Mouse (Mus musculus) Patski (cell line): Measurements from ENCODE around the gene Prss56. TPM values are rescaled to one million over a fixed set of nuclear protein-coding genes. Genes with fewer than 3 reads are reported as not detected.

ENCODE experiments used
- ATAC-seq: fragments of 100-300 bp; one replicate; pipeline ENCODE4 v1.8.0; 2021
- CTCF ChIA-PET: fragments of 350-600 bp; sonication (Branson Sonifier 250); formaldehyde crosslinking; loops from one replicate; lab custom pipeline; 2022; ENCODE audit warnings: inconsistent platforms; lab: Charles Lee
- POLR2A ChIA-PET: fragments of 350-600 bp; sonication (Branson Sonifier 250); formaldehyde crosslinking; loops from one replicate; lab custom pipeline; 2022; ENCODE audit warnings: antibody characterized with exemption, inconsistent platforms; lab: Charles Lee
- DNase-seq: peaks from one replicate; pipeline ENCODE4 v3.0.0-alpha.2; 2011; ENCODE audit warnings: low read depth, low spot score
- H3K27me3 ChIP-seq: fragments of 371-371 bp; one replicate; pipeline ENCODE4 v1.5.1; 2021
- CTCF ChIP-seq: fragments of 100-300 bp; IDR thresholded peaks from one replicate; pipeline ENCODE4 v1.5.1; 2021
- in situ Hi-C: fragments of 300-500 bp; cut with MboI; formaldehyde crosslinking; loops from 3 replicates; pipeline ENCODE4 v1.11.1; 2018; ENCODE audit warnings: low pct_unique_long_range_greater_than_20kb, mixed read lengths
- polyA plus RNA-seq: library from polyadenylated mRNA; unstranded; gene quantifications from one replicate; pipeline ENCODE4 v1.2.3, GENCODE M21; 2021

The Prss56 gene
- polyA plus RNA-seq, 1 experiment from 2014 or later, result 0.06 TPM

DNA sequence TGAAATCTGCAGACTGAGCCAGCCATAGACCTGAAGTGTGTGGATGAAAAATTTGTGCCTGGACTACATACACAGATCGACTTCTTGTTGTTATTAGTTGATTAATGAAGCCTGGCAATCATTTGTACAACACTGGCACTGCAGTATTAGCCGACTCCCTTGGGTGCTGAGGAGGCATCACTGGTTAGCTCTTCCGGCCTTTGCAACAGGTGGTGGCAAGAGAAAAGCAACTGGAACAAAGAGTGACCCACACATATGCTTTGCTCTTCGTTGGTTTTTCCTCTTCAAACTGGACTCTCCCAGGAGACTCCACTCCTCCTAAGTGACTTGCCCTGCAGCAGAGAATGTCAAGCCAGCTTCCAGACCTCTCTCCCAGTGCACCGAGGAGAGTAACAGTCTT lies 20.7 kb downstream of the Prss56 start:
- DNase-seq (no peak), ATAC-seq (no peak)
- in situ Hi-C loops, result no loop called here
- ChIA-PET CTCF (no interaction called here), POLR2A (no interaction called here)
- TF ChIP-seq CTCF, result no peak
- peaks cover 7% of the 10 kb centered on the region for H3K27me3 ChIP-seq

DNA sequence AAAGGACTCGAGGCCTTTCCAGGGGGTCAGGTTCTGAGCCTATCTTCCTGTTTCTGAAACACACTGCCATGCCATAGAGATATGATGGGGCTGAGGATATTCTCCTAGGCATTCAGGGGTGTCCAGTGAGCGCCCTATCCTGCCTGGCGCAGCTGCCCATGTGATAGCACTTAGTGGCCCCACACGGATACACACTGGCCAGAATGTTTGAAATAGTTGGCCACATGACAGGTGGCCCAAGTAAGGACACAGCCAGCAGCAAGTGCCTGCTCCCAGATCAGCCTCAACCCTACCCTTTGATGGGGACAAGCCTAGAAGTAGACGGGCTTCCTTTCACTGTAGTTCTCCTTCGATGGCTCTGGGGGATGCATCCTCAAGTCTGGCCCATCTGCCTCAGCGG lies 21.4 kb downstream of the Prss56 start, which contains the start of gene Chrng:
Gene Chrng, plus strand, starts transcription at position 193 of the 400 bp plus-strand sequence.
- in situ Hi-C loops, result no loop called here
- TF ChIP-seq CTCF, result no peak
- POLR2A ChIA-PET, result no interaction called here
- CTCF ChIA-PET, result no interaction called here
- DNase-seq (no peak), ATAC-seq (no peak)
- H3K27me3 ChIP-seq, result peaks cover 7% of the 10 kb centered on the region

DNA sequence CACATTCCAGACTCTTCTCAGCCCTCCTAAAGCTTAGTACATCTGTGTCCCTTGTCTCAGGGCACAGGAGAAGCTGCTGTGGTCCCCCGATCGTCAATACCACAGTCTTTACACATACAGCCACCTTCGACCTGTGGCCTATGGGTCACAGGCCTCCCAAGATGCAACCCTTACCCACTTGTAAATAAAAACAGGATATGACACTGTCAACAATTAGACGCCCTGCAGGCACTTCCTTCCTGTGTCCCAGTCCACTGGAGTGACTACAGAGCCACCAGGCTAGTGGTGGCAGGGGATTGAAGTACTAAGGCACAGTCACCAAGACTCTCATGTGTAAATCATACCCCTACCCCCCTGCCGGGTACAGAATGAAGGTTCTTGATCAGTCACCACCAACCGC lies 21.9 kb downstream of the Prss56 start:
- TF ChIP-seq CTCF, result no peak
- ChIA-PET CTCF (no interaction called here), POLR2A (no interaction called here)
- no peak for ATAC-seq
- in situ Hi-C loops, result no loop called here
- DNase-seq, result no peak
- H3K27me3 ChIP-seq, result peaks cover 7% of the 10 kb centered on the region

DNA sequence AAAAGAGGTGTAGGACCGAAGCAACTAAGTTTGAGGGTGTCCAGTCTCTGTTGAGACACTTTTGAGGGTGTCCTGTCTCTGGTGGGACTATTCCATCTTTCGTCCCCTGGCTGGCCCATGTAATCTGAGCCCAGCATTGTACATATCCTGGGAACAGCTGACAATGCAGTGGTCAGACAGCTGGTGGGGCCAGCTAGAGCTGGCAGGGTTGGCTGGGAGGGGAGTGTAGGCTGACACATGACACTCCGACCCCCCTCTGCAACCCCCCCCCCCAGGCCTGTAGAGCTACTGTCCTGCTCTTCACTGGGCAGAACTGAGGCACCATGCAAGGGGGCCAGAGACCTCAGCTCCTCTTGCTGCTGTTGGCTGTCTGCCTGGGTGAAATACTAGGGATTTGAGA lies 22.4 kb downstream of the Prss56 start:
- ChIA-PET CTCF (no interaction called here), POLR2A (no interaction called here)
- DNase-seq (no peak), ATAC-seq (no peak)
- TF ChIP-seq CTCF, result no peak
- H3K27me3 ChIP-seq, result peaks cover 7% of the 10 kb centered on the region
- in situ Hi-C loops, result no loop called here

DNA sequence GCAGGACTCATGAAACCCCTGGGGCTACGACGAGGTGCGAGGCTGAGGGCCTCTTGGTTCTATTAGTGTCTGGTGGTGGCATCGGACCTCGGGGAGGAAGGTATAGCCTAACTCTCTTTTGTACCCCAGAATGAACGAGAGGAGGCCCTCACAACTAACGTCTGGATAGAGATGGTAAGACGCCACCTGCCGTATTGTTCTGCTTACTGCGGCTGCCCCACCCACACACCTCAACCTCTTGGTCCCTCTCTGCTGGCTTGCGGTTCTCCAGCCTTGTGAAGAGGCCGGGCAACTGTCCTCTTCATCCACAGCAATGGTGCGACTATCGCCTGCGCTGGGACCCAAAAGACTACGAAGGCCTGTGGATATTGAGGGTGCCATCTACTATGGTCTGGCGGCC lies 23.2 kb downstream of the Prss56 start:
- ChIA-PET CTCF (no interaction called here), POLR2A (no interaction called here)
- DNase-seq, result no peak
- no peak for ATAC-seq
- no peak for TF ChIP-seq CTCF
- in situ Hi-C loops, result no loop called here
- peaks cover 7% of the 10 kb centered on the region for H3K27me3 ChIP-seq

DNA sequence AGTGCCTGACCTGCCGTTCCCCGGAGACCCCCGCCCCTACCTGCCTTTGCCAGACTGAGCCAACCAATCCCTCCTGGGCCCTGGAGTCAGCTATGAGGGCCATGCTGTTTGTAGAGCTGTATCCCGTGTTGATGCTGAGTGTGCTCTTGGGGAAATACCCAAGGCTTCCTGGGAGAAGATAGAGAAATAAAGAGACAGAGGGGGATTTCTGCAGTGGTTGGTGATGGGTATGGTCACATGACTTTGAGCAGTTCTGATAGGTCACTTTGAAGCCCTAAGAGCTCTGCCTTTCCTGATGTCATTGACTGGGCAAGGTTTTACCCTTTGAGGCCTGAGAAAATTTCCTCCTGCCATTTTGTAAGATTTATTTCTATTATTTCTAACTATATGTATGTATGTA lies 28.3 kb downstream of the Prss56 start:
- POLR2A ChIA-PET, result no interaction called here
- in situ Hi-C loops, result no loop called here

DNA sequence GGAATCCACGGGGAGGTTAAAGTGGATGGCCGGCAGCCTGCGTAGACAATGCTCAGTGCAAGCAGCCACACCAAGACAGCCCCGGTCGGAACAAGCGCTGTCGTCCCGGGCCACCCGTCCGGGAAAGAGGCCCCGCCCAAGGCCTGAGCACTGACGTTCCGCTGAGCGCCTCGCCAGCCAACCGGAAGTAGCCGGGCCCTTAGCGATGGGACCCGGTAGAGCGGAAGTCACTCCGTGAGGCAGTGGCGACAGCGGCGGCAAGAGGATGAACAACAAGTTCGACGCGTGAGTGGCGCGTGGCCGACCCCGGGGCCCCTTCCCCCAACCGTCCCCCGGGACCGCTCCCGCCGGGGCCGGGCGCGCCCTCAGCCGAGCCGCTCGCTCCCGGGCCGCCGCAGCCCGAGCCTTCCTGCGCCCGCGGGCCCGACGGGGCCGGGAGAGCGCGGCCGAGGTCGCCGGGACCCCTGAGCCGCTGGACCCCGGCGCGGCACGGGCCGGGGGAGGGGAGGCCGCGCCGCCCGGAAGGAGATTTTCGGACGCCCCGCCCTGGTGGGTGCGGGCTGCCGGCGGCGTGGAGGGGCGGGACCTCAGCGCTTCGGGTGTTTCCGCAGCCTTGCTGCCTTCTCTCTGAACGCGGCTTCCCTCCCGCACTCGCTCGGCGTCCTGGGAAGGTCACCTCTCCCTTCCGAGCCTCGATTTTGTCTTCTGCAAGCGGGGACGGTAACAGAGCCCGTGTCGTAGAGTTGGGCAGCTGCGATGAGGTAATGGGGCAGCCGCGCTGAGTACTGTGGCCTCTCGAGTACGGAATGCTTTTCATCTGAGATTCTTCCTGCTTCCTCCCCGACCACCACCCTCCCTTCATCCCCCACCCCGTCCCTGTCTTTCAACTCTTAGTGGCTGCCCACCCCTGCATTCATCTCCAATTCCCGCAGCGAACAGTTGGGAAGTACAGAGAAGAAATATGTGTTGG lies 30.9 kb downstream of the Prss56 start, which contains the start of gene Eif4e2:
Gene Eif4e2, plus strand, starts transcription at position 180 of the 970 bp plus-strand sequence.
- ATAC-seq (peak; percentile 75), DNase-seq (peak; percentile 60)
- POLR2A ChIA-PET, result interaction anchor here (1.2 to 3.0 kb wide), 2 partner anchors 20 to 40 kb away, joined by 3 to 7 read pairs; no protein-coding TSS in a partner anchor
- CTCF ChIA-PET, result interaction anchor here (1.1 kb wide), 1 partner anchor 15 kb away, joined by 3 read pairs; no protein-coding TSS in a partner anchor
- in situ Hi-C loops, result no loop called here
- no peaks in the 10 kb centered on the region for H3K27me3 ChIP-seq
- no peak for TF ChIP-seq CTCF

More for the DNA sequence above, 28.3 kb downstream of the Prss56 start:
- CTCF ChIA-PET, result no interaction called here
- TF ChIP-seq CTCF, result no peak
- no peak for ATAC-seq
- peaks cover 7% of the 10 kb centered on the region for H3K27me3 ChIP-seq
- no peak for DNase-seq

DNA sequence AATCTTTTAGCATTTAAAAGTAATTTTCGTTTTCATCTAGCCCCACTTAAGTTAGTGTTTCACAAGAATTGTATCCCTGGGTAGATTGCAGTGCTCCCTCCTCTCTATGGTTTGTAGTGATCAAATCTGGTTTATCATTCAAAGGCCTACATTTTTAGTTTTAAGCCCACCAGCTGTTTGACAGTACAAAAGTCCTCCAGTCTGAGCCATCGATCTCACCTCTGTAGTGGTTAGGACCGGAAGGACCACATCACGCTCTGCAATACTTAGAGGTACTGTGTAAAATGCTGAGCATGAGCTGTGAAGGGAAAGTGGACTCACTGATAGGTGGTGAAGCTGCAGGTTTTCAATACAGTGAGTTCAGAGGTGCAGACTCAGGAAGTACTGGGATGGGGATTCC lies 31.6 kb downstream of the Prss56 start:
- DNase-seq (no peak), ATAC-seq (no peak)
- TF ChIP-seq CTCF, result no peak
- ChIA-PET CTCF (interaction anchor here (1.1 kb wide), 1 partner anchor 15 kb away, joined by 3 read pairs; no protein-coding TSS in a partner anchor), POLR2A (interaction anchor here (1.2 to 3.0 kb wide), 2 partner anchors 19 to 39 kb away, joined by 3 to 7 read pairs; no protein-coding TSS in a partner anchor)
- in situ Hi-C loops, result no loop called here
- no peaks in the 10 kb centered on the region for H3K27me3 ChIP-seq

DNA sequence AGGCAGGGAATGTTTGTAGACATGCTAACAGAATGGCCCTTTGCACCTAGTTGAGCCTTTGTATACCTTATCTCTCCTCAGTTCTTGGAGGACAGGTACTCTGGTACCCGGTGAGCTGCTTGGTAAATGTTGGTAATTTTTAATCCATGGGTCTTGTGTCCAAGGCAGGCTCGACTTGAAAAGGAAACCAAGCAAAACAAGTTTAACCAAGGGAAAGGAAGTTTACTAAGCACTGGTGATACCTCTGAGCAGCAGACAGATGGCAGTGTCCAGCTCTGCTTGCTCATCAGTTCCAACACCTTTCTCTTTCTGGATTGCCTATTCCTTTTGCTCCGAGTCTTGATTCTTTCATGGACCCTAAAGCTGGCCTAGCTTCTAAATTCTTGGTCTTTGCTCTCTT lies 34.8 kb downstream of the Prss56 start:
- ATAC-seq (no peak), DNase-seq (no peak)
- no peaks in the 10 kb centered on the region for H3K27me3 ChIP-seq
- in situ Hi-C loops, result no loop called here
- no peak for TF ChIP-seq CTCF
- CTCF ChIA-PET, result interaction anchor here (1.0 to 4.3 kb wide), 7 partner anchors 8 to 142 kb away, joined by 3 to 17 read pairs (median 3); no protein-coding TSS in a partner anchor
- POLR2A ChIA-PET, result interaction anchor here (0.5 to 1.4 kb wide), 2 partner anchors 10 to 15 kb away, joined by 3 to 4 read pairs; no protein-coding TSS in a partner anchor

DNA sequence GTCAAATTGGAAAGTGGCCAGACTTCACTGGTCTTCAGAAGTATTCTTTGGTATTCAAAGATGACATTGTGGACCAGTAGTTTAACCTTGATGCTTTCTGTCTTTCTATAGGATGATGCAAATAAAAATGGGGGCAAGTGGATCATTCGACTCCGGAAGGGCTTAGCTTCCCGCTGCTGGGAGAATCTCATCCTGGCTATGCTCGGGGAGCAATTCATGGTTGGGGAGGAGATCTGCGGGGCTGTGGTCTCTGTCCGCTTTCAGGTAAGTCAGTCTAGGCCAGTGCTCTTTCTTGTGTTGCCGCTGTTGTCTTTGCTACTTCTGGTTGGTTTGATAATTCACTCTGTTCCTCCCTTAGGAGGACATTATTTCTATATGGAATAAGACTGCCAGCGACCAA lies 42.6 kb downstream of the Prss56 start:
- DNase-seq (no peak), ATAC-seq (no peak)
- no peak for TF ChIP-seq CTCF
- H3K27me3 ChIP-seq, result no peaks in the 10 kb centered on the region
- CTCF ChIA-PET, result interaction anchor here (1.2 kb wide), 1 partner anchor 8 kb away, joined by 3 read pairs; no protein-coding TSS in a partner anchor
- POLR2A ChIA-PET, result no interaction called here
- in situ Hi-C loops, result no loop called here
